Mouse (Mus musculus) thymus, postnatal 25 days (tissue): ENCODE data around the gene Olfr402.
"Not testable (repeated sequence)": the region's sequence is repeated elsewhere in the genome, so short reads cannot be mapped to it uniquely, and the experiment has no call there.

Source experiments
- DNase-seq: peaks from one replicate; pipeline ENCODE4 v3.0.0; 2022

Olfr402 gene

GRCm38 (mm10) chr11:74153229-74153628, at the start of gene Olfr402:
TSS of gene Olfr402 (plus strand) at chr11:74153529.
- DNase-seq: no peak

- no peak for DNase-seq
Measured at GRCm38 (mm10) chr11:74105066-74105465, 48.3 kb upstream of the Olfr402 start.

- no peak for DNase-seq
Measured at GRCm38 (mm10) chr11:74113412-74113811, 39.9 kb upstream of the Olfr402 start, which contains the start of gene Olfr401. TSS of gene Olfr401 (plus strand) at chr11:74113712.

GRCm38 (mm10) chr11:74140001-74140400, 13.3 kb upstream of the Olfr402 start:
- not testable (repeated sequence) for DNase-seq

- DNase-seq: no peak
Measured at GRCm38 (mm10) chr11:74145866-74146265, 7.5 kb upstream of the Olfr402 start.

GRCm38 (mm10) chr11:74168771-74169170, 15.4 kb downstream of the Olfr402 start:
- no peak for DNase-seq

GRCm38 (mm10) chr11:74183168-74183567, 29.8 kb downstream of the Olfr402 start:
- no peak for DNase-seq

GRCm38 (mm10) chr11:74183745-74184144, 30.4 kb downstream of the Olfr402 start:
- DNase-seq: no peak

GRCm38 (mm10) chr11:74185949-74186348, 32.6 kb downstream of the Olfr402 start, which contains the start of gene Olfr403:
TSS of gene Olfr403 (plus strand) at chr11:74186249.
- no peak for DNase-seq
